Mouse (Mus musculus): ENCODE measurements around the gene Ern1. TPM values are rescaled to one million over a fixed set of nuclear protein-coding genes. Genes with fewer than 3 reads are reported as not detected.
"Not testable (repeated sequence)": the region's sequence is repeated elsewhere in the genome, so short reads cannot be mapped to it uniquely, and the experiment has no call there.

Ern1 gene
- total RNA-seq, 2 experiments from 2014 or later = 9.2 to 9.3 TPM

DNA sequence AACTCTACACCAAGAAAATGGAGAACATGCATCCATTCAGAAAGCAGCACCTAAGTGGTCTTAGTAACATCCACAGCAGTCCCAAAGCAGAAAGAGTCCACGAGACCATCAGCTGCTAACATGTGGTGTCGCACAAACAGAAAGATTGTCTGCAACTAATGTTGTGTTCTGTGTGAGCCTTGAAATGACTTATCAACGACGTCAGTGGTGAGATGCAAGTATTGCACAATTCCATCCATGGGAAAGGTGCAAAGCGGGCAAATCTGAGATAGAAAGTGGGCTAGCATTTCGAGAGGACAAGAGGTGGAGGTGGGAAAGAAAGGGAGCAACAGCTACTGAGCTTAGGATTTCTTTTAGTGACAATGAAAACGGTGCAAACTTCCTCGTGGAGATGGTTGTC, 4.8 kb downstream of the Ern1 start:
- no peak for DNase-seq (ENCODE audit: low spot score in 2 of 2)

DNA sequence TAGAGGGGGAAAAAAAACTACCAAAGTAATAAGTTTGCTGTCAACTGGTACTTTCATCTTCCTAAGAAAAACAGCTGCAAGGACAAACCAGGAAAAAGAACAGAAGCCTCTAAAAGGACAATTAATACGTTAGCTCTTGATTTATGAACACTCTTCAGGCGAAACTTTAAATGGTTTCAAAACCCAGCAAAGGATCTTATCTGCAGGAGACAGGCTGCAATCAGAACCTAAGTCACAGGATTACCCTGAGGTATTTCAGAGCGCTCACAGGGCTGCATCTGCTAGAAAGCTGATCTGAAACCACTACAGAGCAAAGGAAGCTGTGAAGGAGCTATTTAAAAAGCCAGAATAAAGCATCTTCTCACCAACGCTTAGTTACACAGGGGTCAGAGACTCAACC, 6.0 kb downstream of the Ern1 start:
- DNase-seq (ENCODE audit: low spot score in 2 of 2) = no peak

DNA sequence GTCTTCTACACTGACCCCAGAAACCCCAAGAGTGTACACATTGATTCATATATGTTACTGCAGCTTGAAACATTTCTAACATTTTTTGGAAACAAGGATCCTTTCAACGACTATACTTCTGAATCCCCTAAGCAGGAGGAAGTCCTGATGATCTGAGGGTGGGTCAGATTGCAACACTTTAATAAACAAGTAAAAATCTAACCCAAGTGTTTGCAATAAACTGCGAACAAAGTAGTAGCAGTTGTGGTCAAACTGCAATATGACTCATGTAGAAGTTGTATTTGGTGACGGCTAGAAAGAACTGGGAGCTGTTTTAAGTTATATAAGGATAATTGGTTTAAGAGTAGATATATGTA, 7.1 kb downstream of the Ern1 start:
- no peak for DNase-seq (ENCODE audit: low spot score in 2 of 2)

DNA sequence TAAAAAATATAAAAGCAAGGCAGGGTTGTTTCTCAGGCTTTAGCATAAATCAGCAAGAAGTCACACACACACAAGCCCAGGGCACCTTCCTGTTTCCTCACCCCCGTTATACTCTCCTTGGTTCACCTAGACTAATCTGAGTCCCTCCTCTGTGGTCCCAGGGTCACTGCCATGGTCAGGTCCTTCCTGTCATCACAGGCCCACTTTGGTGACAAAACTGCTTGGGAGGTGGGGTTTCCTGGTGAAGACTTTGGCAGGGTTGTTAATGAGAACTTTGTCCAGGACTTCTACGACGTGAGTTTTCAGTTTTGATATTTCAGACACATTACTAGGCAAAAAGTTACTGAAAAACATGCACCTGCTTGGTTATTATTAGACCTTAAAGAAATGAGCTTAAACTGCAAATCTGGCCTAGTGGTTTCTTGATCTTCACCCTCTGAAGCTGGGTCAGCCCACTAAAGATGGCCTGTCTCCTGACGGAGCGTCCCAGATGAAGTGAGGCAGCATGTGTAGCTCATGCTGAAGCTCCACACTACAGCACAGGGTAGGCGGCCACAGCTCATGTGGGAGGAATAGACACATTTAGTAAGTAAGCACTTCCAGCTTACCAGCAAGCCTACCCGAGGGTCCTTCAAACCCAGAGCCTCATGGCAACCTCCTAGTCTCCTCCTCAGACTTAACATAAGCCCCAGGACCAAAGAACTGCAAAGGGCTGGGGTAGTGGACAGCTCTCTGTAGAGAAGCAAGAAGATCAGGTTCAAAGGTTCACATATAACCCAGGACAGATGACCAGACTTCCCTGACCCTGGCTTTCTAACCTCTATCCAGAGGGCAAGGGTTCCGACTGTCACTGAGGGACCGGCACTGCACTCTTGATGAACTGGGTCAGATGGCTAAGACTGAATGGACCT, 7.8 kb downstream of the Ern1 start:
- DNase-seq (ENCODE audit: low spot score in 2 of 2) = no peak

DNA sequence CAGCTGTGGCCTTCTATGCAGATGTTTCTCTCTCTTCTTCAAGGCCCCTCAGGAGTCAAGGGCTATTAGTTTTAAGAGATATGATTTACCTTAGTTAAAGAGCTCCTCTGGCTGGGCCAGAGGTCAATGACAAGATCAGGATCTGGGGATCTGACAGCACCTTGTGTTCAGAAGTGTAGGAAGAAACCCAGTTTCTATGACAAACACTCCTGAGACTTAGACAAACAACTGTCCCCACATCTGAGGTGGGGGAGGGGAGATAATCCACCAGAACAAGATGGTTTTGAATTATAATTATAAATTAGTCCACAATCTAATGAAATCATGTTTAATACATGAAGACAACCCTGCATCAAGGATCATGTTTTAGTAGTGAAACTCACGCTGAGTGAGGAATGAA, 8.9 kb downstream of the Ern1 start:
- DNase-seq (ENCODE audit: low spot score in 2 of 2) = no peak

DNA sequence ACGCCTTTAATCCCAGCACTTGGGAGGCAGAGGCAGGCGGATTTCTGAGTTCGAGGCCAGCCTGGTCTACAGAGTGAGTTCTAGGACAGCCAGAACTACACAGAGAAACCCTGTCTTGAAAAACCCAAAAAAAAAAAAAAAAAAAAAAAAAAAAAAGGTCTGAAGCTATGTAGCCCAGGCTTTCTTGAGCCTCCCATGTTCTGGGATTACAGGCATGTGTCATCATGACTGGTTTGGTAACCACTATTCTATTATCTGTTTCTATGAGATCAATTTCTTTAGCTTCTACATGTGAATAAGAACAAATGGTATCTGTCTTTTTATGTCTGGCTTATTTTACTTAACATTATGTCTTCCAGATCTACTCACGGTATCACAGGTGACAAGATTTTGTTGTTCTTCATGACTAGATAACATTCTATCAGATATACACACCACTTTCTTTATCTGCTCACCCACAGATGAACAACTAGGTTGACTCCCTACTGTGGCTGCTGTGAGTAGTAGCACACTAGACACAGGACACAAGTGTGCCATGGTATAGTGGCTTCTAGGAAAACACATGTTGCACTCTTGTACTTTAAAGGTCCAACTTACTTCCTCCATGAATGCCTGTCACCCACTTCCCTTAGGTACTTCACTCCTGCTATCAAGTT, 10.0 kb downstream of the Ern1 start:
- no peak for DNase-seq (ENCODE audit: low spot score in 2 of 2)

DNA sequence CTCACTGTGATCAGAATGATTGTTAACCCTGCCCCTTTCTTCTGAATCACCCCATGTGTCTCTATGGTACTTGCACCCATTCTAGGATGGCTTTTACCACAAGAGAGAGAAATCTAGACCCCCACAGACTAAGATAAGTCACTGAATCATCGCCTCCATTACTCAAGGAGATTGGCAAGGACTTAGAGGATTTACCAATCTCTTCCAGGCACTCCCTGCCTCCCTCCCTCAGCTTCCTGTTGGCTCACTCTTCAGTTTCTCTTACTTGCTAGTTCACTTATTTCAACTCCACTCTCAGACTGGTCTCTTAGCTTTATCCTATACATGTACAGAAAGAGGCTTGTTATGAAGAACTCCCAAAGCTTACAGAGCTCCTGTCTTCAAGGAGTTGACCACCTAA, 12.3 kb downstream of the Ern1 start:
- DNase-seq (ENCODE audit: low spot score in 2 of 2) = no peak

DNA sequence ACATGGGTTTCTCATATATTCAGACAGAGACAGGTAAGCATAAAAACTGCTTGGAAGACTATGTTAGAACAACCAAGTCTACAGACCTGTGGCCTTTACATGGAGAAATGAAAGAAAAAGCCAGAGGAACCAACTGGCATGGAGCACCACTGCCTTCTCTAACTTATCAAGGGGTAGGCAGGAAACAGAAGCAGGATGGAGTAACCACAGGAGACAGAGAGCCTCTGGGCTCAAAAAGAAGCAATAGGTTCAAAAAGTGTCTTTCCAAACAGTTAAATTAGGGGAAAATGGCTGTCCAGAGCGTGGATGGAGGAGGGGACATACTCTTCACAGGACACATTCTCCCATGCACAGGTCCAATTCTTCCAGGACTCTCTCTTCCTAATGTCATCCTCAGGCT, 16.0 kb downstream of the Ern1 start:
- no peak for DNase-seq (ENCODE audit: low spot score in 2 of 2)

DNA sequence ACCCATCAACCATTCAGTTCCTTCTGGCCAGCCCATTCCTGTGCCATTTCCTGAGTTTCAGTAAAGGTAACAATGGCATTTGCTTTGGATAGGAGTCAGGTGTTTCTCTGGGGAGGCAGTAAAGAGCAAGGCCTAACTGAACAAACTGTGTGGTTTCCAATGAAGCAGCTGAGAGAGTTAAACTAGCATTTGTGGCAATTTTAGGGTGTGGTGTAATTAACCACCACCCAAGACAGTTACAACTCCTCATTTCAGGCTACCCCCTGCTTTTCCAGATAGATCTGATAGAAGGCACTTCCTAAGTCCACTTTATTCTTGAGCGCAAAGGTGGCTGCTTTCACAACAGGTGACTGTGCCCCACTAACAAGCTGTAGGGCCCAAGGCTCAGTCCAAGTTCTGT, 19.1 kb downstream of the Ern1 start:
- DNase-seq (ENCODE audit: low spot score in 2 of 2) = no peak

DNA sequence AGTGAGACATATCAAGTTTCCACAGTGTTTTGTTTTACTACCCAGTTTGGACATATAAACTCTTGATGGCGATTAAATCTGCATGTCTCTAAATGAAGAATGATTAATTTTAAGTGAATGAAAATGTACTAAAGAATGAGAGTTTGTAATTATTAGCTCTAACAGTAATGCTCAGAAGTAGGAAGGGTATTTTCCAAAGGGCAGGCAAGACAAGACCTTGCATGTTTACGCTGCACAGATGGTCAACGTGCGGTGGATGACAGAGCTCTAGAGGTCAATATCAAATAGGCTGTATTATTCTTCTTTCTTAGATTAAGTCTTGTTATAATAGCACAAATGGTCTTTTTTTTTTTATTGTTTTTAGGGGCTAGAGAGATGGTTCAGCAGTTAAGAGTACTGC, 21.7 kb downstream of the Ern1 start:
- DNase-seq (ENCODE audit: low spot score in 2 of 2) = no peak

DNA sequence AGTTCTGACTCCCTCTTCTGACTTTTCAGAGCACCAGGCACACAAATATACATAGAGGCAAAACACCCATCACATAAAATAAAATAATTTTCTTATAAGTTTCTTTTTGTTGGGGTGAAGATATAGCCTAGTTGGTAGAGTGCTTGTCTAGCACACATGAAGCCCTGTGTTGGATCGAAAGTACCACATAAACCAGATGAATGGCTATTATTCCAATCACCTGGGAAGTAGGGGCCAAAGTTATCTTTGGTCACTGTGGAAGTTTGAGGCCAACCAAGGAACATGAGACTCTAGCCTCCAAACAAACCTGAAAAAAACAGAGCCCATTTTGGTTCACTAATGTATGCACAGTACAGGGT, 22.1 kb downstream of the Ern1 start:
- no peak for DNase-seq (ENCODE audit: low spot score in 2 of 2)

DNA sequence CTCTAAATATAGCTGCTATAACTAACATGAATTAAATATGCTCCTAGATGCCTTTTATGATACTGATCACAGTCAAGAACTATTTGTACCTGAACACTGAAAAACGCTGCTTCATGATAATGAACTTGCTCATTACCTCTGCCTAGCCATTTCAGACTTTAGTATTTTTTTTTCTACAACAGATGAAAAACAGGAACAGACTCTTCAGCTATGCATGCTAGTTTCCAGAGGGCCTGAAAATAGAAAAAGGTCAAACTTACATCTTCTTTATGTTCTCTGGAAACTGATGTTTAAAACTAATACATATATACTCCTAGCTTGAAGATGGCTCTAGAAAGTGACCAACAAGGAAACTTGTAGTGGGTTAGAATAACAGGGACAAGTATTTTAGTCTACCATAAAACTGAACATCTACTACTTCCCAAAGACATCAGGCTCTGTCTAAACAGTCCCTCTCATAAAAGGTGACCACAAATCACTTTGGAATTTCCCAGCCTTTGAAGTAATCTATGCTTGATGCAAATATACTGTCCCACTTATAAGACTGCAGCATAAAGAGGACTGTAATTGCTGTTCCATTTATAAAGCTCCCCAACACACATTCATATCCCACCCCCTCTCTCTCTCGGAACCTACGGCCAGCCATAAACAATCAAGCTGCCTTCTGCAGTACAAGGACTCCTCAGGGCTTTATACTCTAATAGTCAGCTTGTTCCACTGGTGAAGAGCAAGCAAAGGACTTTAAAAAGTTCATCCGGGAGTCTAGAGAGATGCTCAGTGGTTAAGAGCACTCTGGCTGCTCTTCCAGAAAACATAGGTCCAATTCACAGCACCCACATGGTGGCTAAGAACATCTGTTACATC, 22.7 kb downstream of the Ern1 start:
- no peak for DNase-seq (ENCODE audit: low spot score in 2 of 2)

DNA sequence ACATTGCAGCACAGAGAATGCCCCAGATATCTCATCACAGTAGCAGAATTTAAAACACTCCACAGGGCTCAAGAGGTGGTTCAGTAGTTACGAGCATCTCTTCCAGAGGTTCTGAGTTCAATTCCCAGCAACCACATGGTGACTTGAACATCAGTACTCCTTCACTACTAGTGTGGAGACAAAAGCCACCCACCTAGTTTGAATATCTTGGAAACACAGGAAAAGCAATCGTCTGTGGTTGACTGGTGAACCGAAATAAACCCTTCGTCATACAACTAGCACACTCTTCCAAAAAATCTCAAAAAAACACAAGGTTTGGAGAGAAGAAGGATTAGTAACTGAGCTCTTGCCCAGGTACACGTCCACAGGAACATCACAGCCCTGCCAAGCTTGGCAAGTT, 23.8 kb downstream of the Ern1 start:
- DNase-seq (ENCODE audit: low spot score in 2 of 2) = no peak

DNA sequence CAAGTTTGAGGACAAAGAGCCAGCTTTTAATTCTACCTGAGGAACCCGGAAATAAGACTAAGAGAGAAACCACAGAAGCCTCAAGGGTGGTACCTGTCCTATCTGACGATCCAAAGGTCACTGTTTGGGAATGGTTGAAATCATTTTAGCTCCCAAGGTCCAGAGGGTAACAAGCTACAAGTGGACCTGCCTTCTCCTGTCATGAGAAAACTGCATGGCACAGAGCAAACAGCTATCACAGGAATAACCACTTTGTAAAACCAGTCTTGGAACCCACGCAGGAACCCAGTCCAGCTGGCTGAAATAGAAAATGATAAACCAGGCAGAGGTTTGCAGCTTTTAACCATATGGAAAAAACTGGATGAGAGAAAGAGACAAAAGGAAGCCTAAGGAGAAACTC, 25.3 kb downstream of the Ern1 start:
- DNase-seq (ENCODE audit: low spot score in 2 of 2) = peak; percentile 10 to 32

DNA sequence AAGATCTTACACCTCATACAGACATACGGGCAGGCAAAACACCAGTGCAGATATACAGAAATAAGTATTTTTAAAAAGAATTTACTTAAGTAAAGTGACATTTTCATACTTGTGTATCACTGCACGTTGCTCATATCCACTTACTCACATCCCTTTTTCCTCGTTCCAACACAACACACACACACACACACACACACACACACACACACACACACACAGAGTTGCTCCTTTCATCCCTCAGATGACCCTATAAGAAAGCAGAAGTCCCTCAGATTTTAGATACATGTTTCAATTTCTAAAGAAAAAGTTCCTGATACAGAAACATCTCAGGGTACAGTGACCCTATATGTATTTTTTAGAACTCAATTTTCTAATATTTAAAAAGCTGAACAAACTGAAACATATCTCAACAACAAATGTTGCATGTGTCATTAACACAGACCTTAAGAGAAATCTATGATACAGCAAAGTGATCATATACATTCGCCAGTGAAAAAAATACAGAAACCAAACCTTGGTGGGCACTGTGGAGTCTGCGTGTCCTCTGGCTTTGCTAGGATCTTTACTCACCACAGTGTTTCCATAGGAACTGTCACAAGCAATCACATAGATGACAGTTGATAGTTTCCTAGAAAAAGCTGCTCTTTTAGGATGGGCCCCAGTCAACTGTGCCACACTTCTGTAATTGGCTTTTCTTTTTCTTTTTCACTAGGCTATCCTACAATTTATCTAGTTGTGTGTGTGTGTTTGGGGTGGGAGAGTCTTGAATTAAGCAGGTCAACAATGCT, 26.3 kb downstream of the Ern1 start:
- no peak for DNase-seq (ENCODE audit: low spot score in 2 of 2)

DNA sequence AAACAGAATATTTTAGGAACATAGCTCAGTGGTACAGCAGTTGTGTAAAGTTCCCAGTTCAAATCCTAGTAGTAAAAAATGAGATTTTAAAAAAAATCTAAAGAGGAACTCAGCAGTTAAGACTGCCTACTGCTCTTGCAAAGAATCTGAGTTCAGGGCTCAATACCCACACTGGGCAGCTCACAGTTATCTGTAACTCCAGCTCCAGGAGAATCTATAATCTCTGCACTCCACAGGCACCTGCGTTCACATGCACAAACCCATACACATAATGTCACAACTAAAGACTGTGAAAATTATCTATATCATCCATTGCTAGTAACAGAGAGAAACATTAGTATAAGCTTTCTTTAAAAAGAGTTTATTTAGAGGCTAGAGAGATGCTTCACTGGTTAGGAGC, 27.0 kb downstream of the Ern1 start:
- DNase-seq (ENCODE audit: low spot score in 2 of 2) = no peak

DNA sequence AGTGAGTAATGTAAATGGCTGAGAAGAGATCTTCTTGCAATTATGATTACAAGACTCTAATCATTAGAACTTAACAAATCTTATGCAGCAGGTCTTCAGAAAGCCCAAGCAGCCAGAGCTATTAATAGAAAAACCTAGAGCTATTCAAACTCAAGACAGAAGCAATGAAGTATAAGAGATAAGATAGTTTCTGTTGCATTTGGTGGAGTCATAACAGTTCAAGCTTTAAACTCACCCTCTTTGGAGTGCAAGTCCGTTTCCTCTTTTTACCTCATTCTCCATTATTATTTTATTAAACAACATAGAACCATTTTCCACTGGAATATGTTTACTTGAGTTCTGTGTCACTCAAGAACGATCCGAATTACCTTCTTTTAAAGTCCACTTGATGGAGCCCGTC, 29.1 kb downstream of the Ern1 start:
- DNase-seq (ENCODE audit: low spot score in 2 of 2) = no peak

DNA sequence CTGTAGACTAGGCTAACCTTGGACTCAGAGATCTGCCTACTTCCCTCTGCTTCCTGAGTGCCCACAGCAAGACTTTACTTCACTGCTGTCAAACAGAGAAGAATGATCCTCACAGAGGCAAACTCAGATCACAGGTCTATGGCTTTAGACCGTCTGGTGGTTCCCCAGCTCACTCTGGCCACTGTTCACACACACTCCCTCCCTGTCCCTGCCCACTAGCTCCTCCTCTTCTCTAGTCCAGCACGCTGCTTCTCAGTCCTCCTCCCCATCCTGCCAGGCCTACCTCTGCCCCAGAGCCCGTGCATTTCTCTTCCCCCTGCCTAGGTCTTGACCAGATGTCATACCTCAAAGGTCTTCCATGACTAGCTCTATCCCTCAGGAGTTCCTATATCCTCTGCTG, 44.0 kb downstream of the Ern1 start:
- DNase-seq (ENCODE audit: low spot score in 2 of 2) = no peak

DNA sequence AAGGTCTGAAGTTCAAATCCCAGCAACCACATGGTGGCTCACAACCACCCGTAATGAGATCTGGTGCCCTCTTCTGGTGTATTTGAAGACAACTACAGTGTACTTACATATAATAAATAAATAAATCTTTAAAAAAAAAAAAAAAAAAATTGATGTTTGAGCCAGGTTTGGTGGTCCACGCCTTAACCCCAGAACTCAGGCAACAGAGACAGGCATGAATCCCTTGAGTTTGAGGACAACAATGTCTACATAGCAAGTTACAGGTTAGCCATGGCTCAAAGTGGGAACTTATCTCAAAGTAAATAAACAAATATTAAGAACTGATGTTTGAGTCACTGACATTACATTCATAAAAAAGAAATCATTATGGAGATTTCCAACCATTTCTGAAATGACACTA, 45.1 kb downstream of the Ern1 start:
- not testable (repeated sequence) for DNase-seq (ENCODE audit: low spot score in 2 of 2)

DNA sequence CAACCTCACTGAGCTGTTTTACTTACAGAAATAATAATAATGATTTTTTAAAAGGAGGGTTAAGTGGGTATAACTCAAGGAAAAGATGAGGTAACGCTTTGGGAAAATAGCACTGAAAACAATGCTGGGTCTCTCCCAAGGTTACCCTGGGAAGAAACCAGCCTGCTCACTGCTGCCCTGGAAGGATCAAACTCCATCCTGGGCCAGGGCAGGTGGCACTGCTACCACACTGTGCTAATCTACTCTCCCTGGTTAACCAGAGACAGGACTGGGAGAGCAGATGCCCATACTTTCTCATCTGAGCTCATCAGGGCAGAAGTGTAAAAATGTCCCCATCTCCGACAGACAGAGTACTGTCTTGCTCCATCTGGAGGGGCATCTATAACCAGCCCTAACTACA, 47.3 kb downstream of the Ern1 start:
- DNase-seq (ENCODE audit: low spot score in 2 of 2) = no peak

DNA sequence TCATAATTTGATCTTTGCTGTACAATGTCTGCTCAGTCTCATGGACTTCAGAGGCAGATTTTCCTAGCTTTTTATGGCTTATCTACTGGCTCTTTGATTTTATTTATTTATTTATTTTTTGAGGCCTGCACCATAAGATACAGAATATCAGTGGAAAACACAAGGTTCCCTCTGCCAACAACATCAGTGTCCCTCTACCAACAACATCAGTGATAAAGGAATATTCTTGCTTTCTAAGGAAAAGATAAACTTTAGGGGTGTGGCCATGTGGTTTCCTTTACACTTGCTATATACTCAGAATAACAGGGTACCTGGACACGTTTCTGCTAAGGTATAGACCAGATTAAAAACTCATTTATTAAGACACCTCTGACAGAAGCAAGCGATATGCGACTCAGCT, 48.3 kb downstream of the Ern1 start:
- no peak for DNase-seq (ENCODE audit: low spot score in 2 of 2)
